Mouse (Mus musculus) heart, adult 2 months (tissue): ENCODE measurements around the gene Surf2. TPM values are rescaled to one million over a fixed set of nuclear protein-coding genes. Genes with fewer than 3 reads are reported as not detected.
A peak's percentile ranks its signal among the peaks of the same experiment; 100 is the strongest.

Experiments
- DNase-seq, 2 experiments: peaks; one replicate each; pipeline ENCODE4 v3.0.0; 2021
- H3K27ac ChIP-seq: fragments of 200-600 bp; 2 replicates; pipeline ENCODE4 v1.8.1; 2022
- H3K27me3 ChIP-seq: fragments of 200-500 bp; 2 replicates; pipeline ENCODE4 v1.6.1; 2012; ENCODE audit warnings: mild to moderate bottlenecking, low read length, inconsistent platforms, mixed read lengths; ENCODE audit not compliant: control insufficient read depth, insufficient read depth
- H3K36me3 ChIP-seq: fragments of 200-500 bp; 2 replicates; pipeline ENCODE4 v1.6.1; 2012; ENCODE audit warnings: low read length, inconsistent platforms; ENCODE audit not compliant: control insufficient read depth, insufficient read depth
- H3K4me1 ChIP-seq: fragments of 200-500 bp; 2 replicates; pipeline ENCODE4 v1.6.1; 2011; ENCODE audit warnings: low read length; ENCODE audit not compliant: control insufficient read depth, insufficient read depth
- H3K4me3 ChIP-seq: fragments of 200-600 bp; 2 replicates; pipeline ENCODE4 v1.8.1; 2022
- H3K79me2 ChIP-seq: fragments of 200-500 bp; replicated peaks from 2 replicates; pipeline ENCODE4 v1.6.1; 2012; ENCODE audit warnings: mild to moderate bottlenecking, inconsistent platforms, low read length, moderate library complexity, mixed read lengths; ENCODE audit not compliant: control insufficient read depth, insufficient read depth
- H3K9ac ChIP-seq: fragments of 200-500 bp; 2 replicates; pipeline ENCODE4 v1.6.1; 2012; ENCODE audit warnings: low read depth, mild to moderate bottlenecking, control low read depth, inconsistent platforms, low read length, mixed read lengths
- CTCF ChIP-seq: fragments of 200-600 bp; IDR thresholded peaks from 2 replicates; pipeline ENCODE4 v1.8.1; 2022; ENCODE audit warnings: antibody characterized with exemption, mild to moderate bottlenecking, moderate library complexity
- EP300 ChIP-seq: fragments of 200-500 bp; IDR thresholded peaks from 2 replicates; pipeline ENCODE4 v1.6.1; 2011; ENCODE audit warnings: low read depth, low read length, control low read depth; ENCODE audit not compliant: insufficient read depth
- POLR2A ChIP-seq: fragments of 200-500 bp; IDR thresholded peaks from 2 replicates; pipeline ENCODE4 v1.6.1; 2011; ENCODE audit warnings: mild to moderate bottlenecking, low read depth, low read length, control low read depth; ENCODE audit not compliant: insufficient read depth
- WGBS: fragments of 180-500 bp; shearing (Covaris S2); methylation state at CpG from one replicate; pipeline ENCODE4 v1.1.7; 2018; 5-methylcytosine and 5-hydroxymethylcytosine counted together
- intact Hi-C: fragments of 180-260 bp; cut with DNase I; formaldehyde crosslinking; loops from one replicate; pipeline ENCODE4 v1.15.1; 2025
- polyA plus RNA-seq: library from polyadenylated mRNA; depleted of rRNA; stranded (reverse); fragments of >200 nt; gene quantifications from 2 replicates; pipeline ENCODE4 v1.2.3, GENCODE M21; 2012
- total RNA-seq, 2 experiments: library from RNA; stranded (reverse); gene quantifications; 2 replicates each; pipeline ENCODE4 v1.2.3; 2021

The Surf2 gene
- total and polyA plus RNA-seq, 3 experiments = 15.2 to 21.6 (median 16.8) TPM

DNA sequence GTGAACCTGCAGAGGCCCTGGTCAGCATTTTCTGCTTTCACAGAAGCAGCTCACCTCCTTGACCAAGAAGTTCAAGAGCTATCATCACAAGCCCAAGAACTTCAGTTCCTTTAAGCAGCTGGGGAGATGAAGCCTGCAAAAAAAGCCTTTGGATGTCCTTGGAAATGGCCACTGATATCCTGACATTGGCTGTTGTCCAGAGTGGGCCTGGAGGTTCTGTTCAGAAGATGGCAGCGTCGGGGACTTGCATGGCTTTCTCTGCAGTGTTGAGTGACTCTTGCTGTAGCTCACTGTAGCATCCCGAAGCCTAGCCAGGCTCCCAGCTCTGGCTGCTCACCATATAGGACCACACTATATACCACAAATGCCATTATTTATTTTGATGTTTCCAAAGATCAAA lies 3.5 kb downstream of the Surf2 start:
- intact Hi-C loops = loop anchor here (5.0 kb wide), 1 partner anchor 43 kb away; the partner anchor contains the start of gene Rexo4
- Histone ChIP-seq H3K27me3 (no peaks in the 10 kb centered on the region), H3K4me1 (peaks cover 9% of the 10 kb centered on the region), H3K4me3 (no peak overlapping the region), H3K27ac (no peak overlapping the region), H3K36me3 (peaks cover 9% of the 10 kb centered on the region), H3K79me2 (no peaks in the 10 kb centered on the region), H3K9ac (no peak overlapping the region)
- WGBS = 66% methylated on average over 3 of the region's 3 CpGs
- no peak for TF ChIP-seq POLR2A
- TF ChIP-seq EP300 = no peak
- no peak for TF ChIP-seq CTCF
- no peak for DNase-seq

DNA sequence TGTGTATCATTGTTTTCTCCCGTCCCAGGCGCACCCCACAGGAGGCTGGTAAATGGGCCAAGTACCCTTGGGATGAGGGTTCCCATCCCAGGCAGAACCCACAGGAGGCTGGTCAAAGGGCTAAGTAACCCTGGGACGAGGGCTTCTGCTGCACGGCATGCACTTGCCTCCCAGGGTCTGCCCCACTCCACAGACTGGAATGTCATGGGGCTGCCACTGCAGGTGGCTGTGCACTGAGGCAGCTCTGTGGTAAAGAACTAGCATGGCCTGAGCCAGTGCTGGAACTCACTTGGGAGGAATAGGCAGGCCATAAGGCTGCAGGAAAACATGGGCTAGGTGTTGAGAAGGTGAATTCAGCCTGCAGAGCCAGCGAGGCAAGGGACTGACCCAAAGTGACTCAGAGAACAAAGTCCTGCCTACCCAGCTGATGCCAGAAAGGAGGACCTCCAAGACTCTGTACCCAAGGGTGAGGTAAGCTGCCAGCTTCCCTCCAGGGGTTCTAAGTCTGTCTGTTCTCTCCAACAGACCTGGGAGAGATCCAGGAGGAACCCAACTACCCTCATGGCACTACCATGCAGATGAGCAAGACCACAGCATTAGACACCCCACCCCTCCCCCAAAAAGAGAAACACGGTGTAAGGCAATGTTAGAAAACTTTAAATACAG lies 4.2 kb downstream of the Surf2 start:
- Histone ChIP-seq H3K4me1 (peaks cover 9% of the 10 kb centered on the region), H3K27me3 (no peaks in the 10 kb centered on the region), H3K9ac (no peak overlapping the region), H3K27ac (no peak overlapping the region), H3K79me2 (no peaks in the 10 kb centered on the region), H3K36me3 (peaks cover 9% of the 10 kb centered on the region), H3K4me3 (no peak overlapping the region)
- no peak for DNase-seq
- TF ChIP-seq CTCF (no peak), POLR2A (no peak), EP300 (no peak)
- intact Hi-C loops = no loop called here
- WGBS = 78% methylated on average over 6 of the region's 6 CpGs

DNA sequence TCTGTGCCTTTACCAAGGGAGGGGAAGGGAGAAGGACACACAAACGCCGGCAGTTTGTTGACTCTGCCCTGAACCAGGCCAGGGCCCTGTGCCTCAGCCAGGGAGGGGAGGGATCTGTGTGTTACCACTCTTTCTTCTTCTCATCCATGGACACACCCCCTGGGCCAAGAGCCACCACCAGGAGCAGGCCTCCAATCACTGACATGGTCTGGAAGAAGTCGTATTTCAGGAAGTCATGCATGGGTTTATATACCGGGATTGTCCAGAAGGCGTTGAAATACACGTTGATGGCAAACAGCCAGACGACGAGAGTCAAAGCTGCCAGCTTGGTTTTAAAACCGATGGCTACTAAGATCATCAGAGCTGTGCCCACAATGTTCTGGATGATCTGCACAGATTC lies 5.6 kb downstream of the Surf2 start:
- WGBS = 33% methylated on average over 9 of the region's 9 CpGs
- intact Hi-C loops = no loop called here
- DNase-seq = peak in 1 of 2 experiments; percentile 33
- TF ChIP-seq EP300 (no peak), CTCF (no peak), POLR2A (no peak)
- peaks cover 1% of the 10 kb centered on the region for H3K79me2 ChIP-seq
- peaks cover 9% of the 10 kb centered on the region for H3K36me3 ChIP-seq
- no peak overlapping the region for H3K4me3 ChIP-seq
- no peaks in the 10 kb centered on the region for H3K27me3 ChIP-seq
- no peak overlapping the region; the same call in 1 of the 2 replicates for H3K27ac ChIP-seq
- H3K9ac ChIP-seq = no peak overlapping the region
- H3K4me1 ChIP-seq = peaks cover 6% of the 10 kb centered on the region

DNA sequence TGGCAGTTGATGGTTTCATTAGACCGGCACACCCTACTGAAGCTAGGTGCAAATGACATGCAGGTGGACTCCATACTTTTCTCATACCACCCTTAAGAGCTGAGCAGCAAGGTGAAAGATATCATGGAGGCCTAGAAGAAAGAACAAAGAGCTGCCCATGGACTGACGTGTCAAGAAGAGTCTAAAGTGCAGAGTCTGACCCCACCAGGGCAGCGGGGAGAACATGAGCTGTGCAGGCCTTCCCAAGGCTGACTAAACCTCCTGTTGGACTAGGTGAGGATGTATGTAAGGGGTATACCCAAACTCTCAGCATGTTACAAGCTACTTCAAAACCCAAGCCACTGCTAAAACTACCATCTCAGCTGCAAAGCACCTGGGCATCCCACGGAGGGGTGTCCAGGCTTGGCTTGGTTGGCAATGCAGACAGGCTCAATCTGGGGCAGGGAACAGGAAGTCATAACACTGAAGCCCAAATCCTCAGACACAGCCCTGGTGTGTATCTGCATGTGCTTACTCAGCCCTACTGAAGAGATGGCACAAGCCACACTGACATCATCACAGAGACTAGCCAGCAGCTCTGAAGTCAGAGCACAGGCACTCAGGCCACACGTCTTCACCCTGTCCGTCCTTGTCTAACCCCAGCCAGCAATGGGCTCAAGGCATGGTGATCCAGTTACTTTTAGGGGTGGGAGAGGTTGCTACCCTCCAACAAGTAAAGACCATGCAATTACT lies 11.7 kb downstream of the Surf2 start:
- TF ChIP-seq EP300 = peak; percentile 44; the same call in 1 of the 2 replicates
- TF ChIP-seq CTCF = no peak
- TF ChIP-seq POLR2A = no peak
- H3K9ac ChIP-seq = no peak overlapping the region
- no peaks in the 10 kb centered on the region for H3K27me3 ChIP-seq
- no peak for DNase-seq
- 70% methylated on average over 6 of the region's 6 CpGs for WGBS
- intact Hi-C loops = no loop called here
- H3K36me3 ChIP-seq = peaks cover 2% of the 10 kb centered on the region; the same call in 1 of the 2 replicates
- H3K4me3 ChIP-seq = no peak overlapping the region
- H3K4me1 ChIP-seq = peaks cover 13% of the 10 kb centered on the region
- H3K27ac ChIP-seq = no peak overlapping the region
- H3K79me2 ChIP-seq = peaks cover 6% of the 10 kb centered on the region

DNA sequence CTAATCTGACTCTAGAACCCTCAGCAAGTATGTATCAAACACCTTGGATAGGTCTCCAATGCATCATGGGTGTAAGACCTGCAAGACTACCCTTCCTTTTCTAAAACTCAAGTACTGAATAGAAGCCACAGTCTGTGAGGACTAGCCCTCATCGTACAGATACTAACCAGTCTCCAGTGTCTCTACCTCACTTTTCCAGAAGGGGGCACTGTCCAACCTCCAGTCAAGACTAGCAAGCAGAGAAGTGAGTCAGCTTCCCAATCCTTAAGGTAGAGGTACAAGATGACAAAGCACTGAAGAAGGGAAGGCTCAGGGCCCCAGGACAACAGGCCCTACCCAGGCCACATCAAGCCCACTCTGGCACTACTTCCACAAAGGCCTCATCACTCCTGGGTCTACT lies 14.2 kb downstream of the Surf2 start:
- Histone ChIP-seq H3K4me3 (no peak overlapping the region), H3K27me3 (no peaks in the 10 kb centered on the region), H3K36me3 (peaks cover 2% of the 10 kb centered on the region; the same call in 1 of the 2 replicates), H3K9ac (no peak overlapping the region), H3K4me1 (peaks cover 13% of the 10 kb centered on the region), H3K27ac (no peak overlapping the region), H3K79me2 (peaks cover 6% of the 10 kb centered on the region)
- WGBS = 21% methylated on average over 1 of the region's 1 CpGs
- TF ChIP-seq EP300 (no peak), POLR2A (no peak), CTCF (peak; percentile 80)
- DNase-seq = peak in 1 of 2 experiments; percentile 52
- intact Hi-C loops = loop anchor here (2.0 to 10.0 kb wide), 4 partner anchors 34 to 304 kb away; partner anchors contain the start of gene Rexo4
